Mouse (Mus musculus): ENCODE data around the gene Tmem192. TPM values are rescaled to one million over a fixed set of nuclear protein-coding genes. Genes with fewer than 3 reads are reported as not detected.

The Tmem192 gene
- polyA plus RNA-seq (2014; fragmentation: Nextera tagmentation; extraction: Ambion mirVana), result 17.6 and 21.4 TPM in 2 replicates

DNA sequence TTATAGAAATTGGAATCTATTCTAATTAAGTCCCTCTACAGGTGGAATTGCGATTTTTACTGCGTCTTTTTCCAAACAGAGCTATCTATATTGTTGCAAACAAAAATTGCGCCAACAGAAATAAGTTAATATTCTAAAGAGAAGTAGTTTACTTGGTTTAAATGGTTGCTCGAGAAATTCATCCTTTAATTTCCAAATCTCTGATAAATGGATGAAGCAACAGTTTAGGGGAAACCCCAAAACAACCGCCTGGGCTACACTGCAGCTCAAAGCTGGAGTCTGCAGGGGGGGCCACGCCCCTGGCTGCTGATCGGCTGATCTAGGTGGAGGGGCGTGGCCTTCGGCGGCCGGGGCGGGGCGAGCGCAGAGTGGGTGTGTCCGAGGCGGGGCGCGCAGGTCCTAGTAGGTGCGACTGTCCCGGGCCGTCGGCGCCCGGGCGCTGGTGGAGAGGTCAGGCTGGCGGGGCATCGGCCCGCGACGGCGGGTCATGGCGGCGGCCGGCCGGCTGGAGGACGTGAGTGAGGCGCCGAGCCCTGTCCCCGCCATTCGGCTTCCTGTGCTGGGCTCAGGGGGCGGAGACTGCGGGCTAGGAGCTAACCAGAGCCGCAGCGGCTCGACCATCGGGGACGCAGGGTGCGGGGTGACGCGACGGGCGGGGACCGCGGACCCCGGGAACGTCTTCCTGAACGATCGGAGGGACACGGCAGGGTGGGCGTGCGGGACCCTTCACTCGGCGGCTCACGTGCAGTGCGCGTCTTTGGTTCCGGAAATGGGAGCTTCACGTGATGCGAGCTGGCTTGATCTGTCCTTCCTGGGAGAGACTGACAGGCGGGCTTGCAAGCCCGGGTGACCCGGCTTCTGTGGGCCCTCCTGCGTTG lies at the start of gene Tmem192:
TSS of gene Tmem192 (plus strand) at position 366 of the 878 bp plus-strand sequence.
- no peaks in the 10 kb centered on the region for H3K9me3 ChIP-seq (replicated peaks; ENCODE audit: control insufficient read depth, low read length)
- no peaks in the 10 kb centered on the region for H3K27me3 ChIP-seq (ENCODE audit: control insufficient read depth, insufficient read depth, low read length)
- H3K36me3 ChIP-seq (replicated peaks; ENCODE audit: control insufficient read depth, insufficient read depth, low read depth, low read length), result no peaks in the 10 kb centered on the region
- peak within 1 kb of the TSS; percentile 76 for H3K4me3 ChIP-seq (ENCODE audit: low read depth, low read length)
- peak within 1 kb of the TSS; percentile 60 for H3K9ac ChIP-seq (replicated peaks; ENCODE audit: low read length)
- H3K27ac ChIP-seq (replicated peaks; ENCODE audit: low read depth, low read length), result no peak within 1 kb of the TSS; the same call in 1 of the 2 replicates
- ATAC-seq (replicated peaks; ENCODE audit: insufficient number of reproducible peaks, low FRiP score, low TSS enrichment, low read depth), result peak; percentile 90
- WGBS, result 1% methylated on average over 73 of the region's 73 CpGs
- H3K4me2 ChIP-seq (ENCODE audit: low read depth, low read length), result peak within 1 kb of the TSS; percentile 54
- peak; percentile 87 for DNase-seq (ENCODE audit: low spot score)
- no peaks in the 10 kb centered on the region for H3K4me1 ChIP-seq (ENCODE audit: control insufficient read depth, insufficient read depth, low read length)

DNA sequence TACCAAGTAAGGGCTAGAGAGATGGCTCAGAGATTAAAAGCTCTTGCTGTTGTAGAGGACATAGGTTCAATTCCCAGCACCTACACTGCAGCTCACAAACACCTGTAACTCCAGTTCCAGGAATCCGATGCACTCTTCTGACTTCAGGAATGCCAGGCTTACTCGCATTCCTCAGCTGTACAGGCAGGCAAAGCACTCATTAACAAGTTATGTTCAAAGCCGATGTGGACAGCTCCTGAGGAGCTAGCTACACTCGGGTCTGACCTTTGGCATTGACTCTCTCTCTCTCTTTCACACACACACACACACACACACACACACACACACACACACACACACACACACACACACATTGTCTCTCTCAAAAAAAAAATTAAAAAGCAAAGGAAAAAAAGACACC lies 48.3 kb upstream of the Tmem192 start:
- Histone ChIP-seq H3K27ac (replicated peaks; ENCODE audit: low read depth, low read length) (no peak overlapping the region), H3K4me1 (ENCODE audit: control insufficient read depth, insufficient read depth, low read length) (no peaks in the 10 kb centered on the region), H3K9ac (replicated peaks; ENCODE audit: low read length) (no peak overlapping the region), H3K9me3 (replicated peaks; ENCODE audit: control insufficient read depth, low read length) (no peaks in the 10 kb centered on the region), H3K4me2 (ENCODE audit: low read depth, low read length) (no peak overlapping the region), H3K36me3 (replicated peaks; ENCODE audit: control insufficient read depth, insufficient read depth, low read depth, low read length) (no peaks in the 10 kb centered on the region), H3K27me3 (ENCODE audit: control insufficient read depth, insufficient read depth, low read length) (no peaks in the 10 kb centered on the region), H3K4me3 (ENCODE audit: low read depth, low read length) (no peak overlapping the region)
- DNase-seq (ENCODE audit: low spot score), result peak; percentile 29
- 10% methylated on average over 4 of the region's 4 CpGs for WGBS
- no peak for ATAC-seq (replicated peaks; ENCODE audit: insufficient number of reproducible peaks, low FRiP score, low TSS enrichment, low read depth)

DNA sequence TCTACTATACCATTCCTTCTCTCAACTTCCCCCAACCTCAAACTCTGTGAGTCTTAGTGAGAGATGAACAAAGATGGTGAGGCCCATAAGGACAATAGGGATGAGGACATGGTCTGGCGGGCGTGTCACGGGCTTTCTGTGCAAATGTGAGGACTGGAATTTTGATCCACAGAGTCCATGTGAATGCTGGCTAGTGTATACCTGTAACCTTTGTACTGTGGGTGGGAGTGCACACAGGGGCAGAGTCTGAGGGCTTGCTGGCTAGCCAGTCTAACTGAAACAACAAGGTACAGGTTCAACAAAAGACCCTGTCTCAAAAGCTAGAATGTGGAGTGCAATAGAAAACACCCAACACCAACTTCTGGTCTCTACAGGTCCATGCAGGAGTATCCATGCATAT lies 46.3 kb upstream of the Tmem192 start:
- 92% methylated on average over 3 of the region's 3 CpGs for WGBS
- no peak for DNase-seq (ENCODE audit: low spot score)

DNA sequence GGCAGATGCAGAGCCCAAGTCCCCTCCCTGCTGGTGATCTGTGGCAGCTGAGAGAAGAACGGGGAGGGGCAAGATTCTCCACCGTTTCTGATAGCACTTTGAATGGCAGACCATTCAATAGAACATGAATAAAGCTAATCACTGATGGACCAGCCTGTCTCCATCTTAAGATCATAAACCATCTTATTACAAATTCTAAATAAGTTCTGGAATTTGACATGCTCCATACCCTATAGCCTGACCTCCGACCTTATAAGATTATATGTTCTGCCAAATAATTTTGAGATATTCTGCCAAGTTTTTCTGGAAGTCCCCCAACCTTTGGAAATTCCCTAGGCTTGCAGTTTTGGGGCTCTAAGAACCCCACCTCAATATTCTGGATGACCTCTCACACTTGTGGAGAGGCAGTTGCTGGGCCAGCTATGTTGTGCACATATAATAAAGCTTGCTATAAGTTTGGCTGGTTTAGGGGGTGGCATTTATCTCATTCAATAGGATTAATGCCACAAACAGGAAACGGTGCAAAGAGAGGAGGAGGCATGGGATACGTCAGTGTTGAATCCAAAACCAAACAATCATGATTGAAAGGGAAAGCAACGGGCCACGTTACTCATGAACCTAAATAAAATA lies 45.3 kb upstream of the Tmem192 start:
- 70% methylated on average over 7 of the region's 7 CpGs for WGBS
- no peak overlapping the region for H3K27ac ChIP-seq (replicated peaks; ENCODE audit: low read depth, low read length)

More for the DNA sequence above, 46.3 kb upstream of the Tmem192 start:
- no peak for ATAC-seq (replicated peaks; ENCODE audit: insufficient number of reproducible peaks, low FRiP score, low TSS enrichment, low read depth)
- no peaks in the 10 kb centered on the region for H3K4me1 ChIP-seq (ENCODE audit: control insufficient read depth, insufficient read depth, low read length)
- H3K4me3 ChIP-seq (ENCODE audit: low read depth, low read length), result no peak overlapping the region
- no peaks in the 10 kb centered on the region for H3K27me3 ChIP-seq (ENCODE audit: control insufficient read depth, insufficient read depth, low read length)
- H3K36me3 ChIP-seq (replicated peaks; ENCODE audit: control insufficient read depth, insufficient read depth, low read depth, low read length), result no peaks in the 10 kb centered on the region
- H3K4me2 ChIP-seq (ENCODE audit: low read depth, low read length), result no peak overlapping the region
- H3K9ac ChIP-seq (replicated peaks; ENCODE audit: low read length), result no peak overlapping the region
- H3K27ac ChIP-seq (replicated peaks; ENCODE audit: low read depth, low read length), result no peak overlapping the region
- no peaks in the 10 kb centered on the region for H3K9me3 ChIP-seq (replicated peaks; ENCODE audit: control insufficient read depth, low read length)

DNA sequence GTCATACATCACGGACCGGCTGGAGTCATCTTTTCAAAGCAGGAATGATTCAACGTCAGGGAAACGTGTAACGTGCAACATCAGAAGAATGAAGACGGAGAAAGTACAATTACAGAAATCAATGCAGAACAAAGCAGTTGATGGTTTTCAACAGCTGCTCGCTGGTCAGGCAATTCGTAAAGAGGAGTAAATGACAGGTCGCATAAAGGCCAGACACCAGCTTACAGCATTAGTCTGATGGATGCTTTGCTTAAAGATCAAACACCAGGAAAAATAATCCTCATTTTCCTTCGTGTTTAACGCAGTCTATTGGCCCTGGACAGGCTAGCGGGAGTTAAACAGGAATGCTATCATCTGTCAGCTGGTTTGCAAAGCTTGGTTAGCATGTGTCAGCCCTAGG lies 44.8 kb upstream of the Tmem192 start:
- 69% methylated on average over 12 of the region's 12 CpGs for WGBS
- Histone ChIP-seq H3K4me2 (ENCODE audit: low read depth, low read length) (no peak overlapping the region), H3K9ac (replicated peaks; ENCODE audit: low read length) (no peak overlapping the region), H3K9me3 (replicated peaks; ENCODE audit: control insufficient read depth, low read length) (no peaks in the 10 kb centered on the region), H3K27me3 (ENCODE audit: control insufficient read depth, insufficient read depth, low read length) (no peaks in the 10 kb centered on the region), H3K4me1 (ENCODE audit: control insufficient read depth, insufficient read depth, low read length) (no peaks in the 10 kb centered on the region), H3K36me3 (replicated peaks; ENCODE audit: control insufficient read depth, insufficient read depth, low read depth, low read length) (no peaks in the 10 kb centered on the region), H3K27ac (replicated peaks; ENCODE audit: low read depth, low read length) (no peak overlapping the region), H3K4me3 (ENCODE audit: low read depth, low read length) (no peak overlapping the region)
- no peak for DNase-seq (ENCODE audit: low spot score)
- ATAC-seq (replicated peaks; ENCODE audit: insufficient number of reproducible peaks, low FRiP score, low TSS enrichment, low read depth), result no peak

More for the DNA sequence above, 45.3 kb upstream of the Tmem192 start:
- no peak overlapping the region for H3K4me2 ChIP-seq (ENCODE audit: low read depth, low read length)
- DNase-seq (ENCODE audit: low spot score) (no peak), ATAC-seq (replicated peaks; ENCODE audit: insufficient number of reproducible peaks, low FRiP score, low TSS enrichment, low read depth) (no peak)
- no peaks in the 10 kb centered on the region for H3K9me3 ChIP-seq (replicated peaks; ENCODE audit: control insufficient read depth, low read length)
- H3K4me1 ChIP-seq (ENCODE audit: control insufficient read depth, insufficient read depth, low read length), result no peaks in the 10 kb centered on the region
- H3K9ac ChIP-seq (replicated peaks; ENCODE audit: low read length), result no peak overlapping the region
- H3K36me3 ChIP-seq (replicated peaks; ENCODE audit: control insufficient read depth, insufficient read depth, low read depth, low read length), result no peaks in the 10 kb centered on the region
- no peaks in the 10 kb centered on the region for H3K27me3 ChIP-seq (ENCODE audit: control insufficient read depth, insufficient read depth, low read length)
- no peak overlapping the region for H3K4me3 ChIP-seq (ENCODE audit: low read depth, low read length)

DNA sequence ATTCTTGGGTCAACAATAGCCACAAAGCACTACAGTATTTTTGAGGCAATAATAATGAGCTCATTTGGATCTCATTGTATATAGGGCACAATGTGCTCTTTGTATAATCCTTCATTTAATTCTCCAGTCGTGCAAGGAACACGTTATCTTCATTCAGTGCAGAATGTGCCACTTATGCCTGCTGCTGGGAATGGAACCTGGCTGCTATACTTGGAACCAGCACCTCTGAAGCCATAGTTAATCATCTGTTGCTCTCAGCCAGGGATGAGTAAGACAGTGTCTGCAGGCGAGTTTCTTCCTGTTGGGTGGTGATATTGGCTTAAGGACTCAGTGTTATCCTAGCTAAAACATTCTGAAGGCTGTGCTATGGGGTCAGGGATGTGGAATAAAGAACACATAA lies 43.2 kb upstream of the Tmem192 start:
- 69% methylated on average over 3 of the region's 3 CpGs for WGBS
- no peak overlapping the region for H3K4me3 ChIP-seq (ENCODE audit: low read depth, low read length)
- H3K27ac ChIP-seq (replicated peaks; ENCODE audit: low read depth, low read length), result no peak overlapping the region
- no peak overlapping the region for H3K9ac ChIP-seq (replicated peaks; ENCODE audit: low read length)
- no peaks in the 10 kb centered on the region for H3K27me3 ChIP-seq (ENCODE audit: control insufficient read depth, insufficient read depth, low read length)
- DNase-seq (ENCODE audit: low spot score) (no peak), ATAC-seq (replicated peaks; ENCODE audit: insufficient number of reproducible peaks, low FRiP score, low TSS enrichment, low read depth) (no peak)
- no peaks in the 10 kb centered on the region for H3K4me1 ChIP-seq (ENCODE audit: control insufficient read depth, insufficient read depth, low read length)
- no peaks in the 10 kb centered on the region for H3K36me3 ChIP-seq (replicated peaks; ENCODE audit: control insufficient read depth, insufficient read depth, low read depth, low read length)
- no peaks in the 10 kb centered on the region for H3K9me3 ChIP-seq (replicated peaks; ENCODE audit: control insufficient read depth, low read length)
- H3K4me2 ChIP-seq (ENCODE audit: low read depth, low read length), result no peak overlapping the region

DNA sequence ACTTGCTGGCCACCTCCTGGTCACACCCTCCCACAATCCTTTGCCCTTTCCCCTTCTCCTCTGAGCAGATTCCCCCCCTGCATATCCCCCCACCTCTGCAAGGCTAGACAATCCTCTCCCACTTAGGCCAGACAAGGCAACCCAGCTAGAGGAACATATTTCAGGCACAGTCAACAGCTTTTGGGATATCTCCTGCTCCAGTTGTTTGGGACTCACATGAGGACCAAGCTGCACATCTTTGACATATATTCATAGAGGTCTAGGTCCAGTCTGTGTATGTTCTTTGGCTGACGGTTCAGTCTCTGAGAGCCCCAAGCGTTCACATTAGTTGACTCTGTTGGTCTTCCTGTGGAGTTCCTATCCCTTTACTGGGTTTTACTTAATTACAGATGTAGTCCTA lies 37.0 kb upstream of the Tmem192 start:
- Histone ChIP-seq H3K27ac (replicated peaks; ENCODE audit: low read depth, low read length) (no peak overlapping the region), H3K9me3 (replicated peaks; ENCODE audit: control insufficient read depth, low read length) (no peaks in the 10 kb centered on the region), H3K27me3 (ENCODE audit: control insufficient read depth, insufficient read depth, low read length) (no peaks in the 10 kb centered on the region), H3K4me3 (ENCODE audit: low read depth, low read length) (no peak overlapping the region), H3K4me2 (ENCODE audit: low read depth, low read length) (no peak overlapping the region), H3K4me1 (ENCODE audit: control insufficient read depth, insufficient read depth, low read length) (no peaks in the 10 kb centered on the region), H3K36me3 (replicated peaks; ENCODE audit: control insufficient read depth, insufficient read depth, low read depth, low read length) (no peaks in the 10 kb centered on the region), H3K9ac (replicated peaks; ENCODE audit: low read length) (no peak overlapping the region)
- DNase-seq (ENCODE audit: low spot score) (no peak), ATAC-seq (replicated peaks; ENCODE audit: insufficient number of reproducible peaks, low FRiP score, low TSS enrichment, low read depth) (no peak)
- WGBS, result 89% methylated on average over 2 of the region's 2 CpGs

DNA sequence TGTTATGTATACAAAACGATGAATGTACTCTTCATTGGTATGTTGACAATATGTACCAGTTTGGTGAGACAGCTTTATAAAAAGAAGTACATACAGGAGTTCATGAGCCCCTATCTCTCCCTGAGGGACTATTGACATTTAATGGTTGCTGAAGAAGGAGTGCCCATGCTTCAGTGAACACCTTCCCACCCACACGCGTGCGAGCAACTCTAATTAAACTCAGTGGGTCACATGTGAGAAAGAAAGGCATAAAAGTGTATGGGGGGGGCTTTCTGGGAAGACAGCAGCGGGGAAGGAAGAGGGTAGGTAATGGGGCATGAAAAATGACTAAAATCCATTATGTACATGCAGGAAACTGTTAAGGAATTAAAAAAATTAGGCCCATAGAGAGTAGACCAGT lies 30.2 kb upstream of the Tmem192 start:
- Histone ChIP-seq H3K4me3 (ENCODE audit: low read depth, low read length) (no peak overlapping the region), H3K4me1 (ENCODE audit: control insufficient read depth, insufficient read depth, low read length) (no peaks in the 10 kb centered on the region), H3K4me2 (ENCODE audit: low read depth, low read length) (no peak overlapping the region), H3K27me3 (ENCODE audit: control insufficient read depth, insufficient read depth, low read length) (no peaks in the 10 kb centered on the region), H3K9ac (replicated peaks; ENCODE audit: low read length) (no peak overlapping the region), H3K9me3 (replicated peaks; ENCODE audit: control insufficient read depth, low read length) (no peaks in the 10 kb centered on the region), H3K36me3 (replicated peaks; ENCODE audit: control insufficient read depth, insufficient read depth, low read depth, low read length) (no peaks in the 10 kb centered on the region), H3K27ac (replicated peaks; ENCODE audit: low read depth, low read length) (no peak overlapping the region)
- 87% methylated on average over 5 of the region's 5 CpGs for WGBS
- DNase-seq (ENCODE audit: low spot score) (no peak), ATAC-seq (replicated peaks; ENCODE audit: insufficient number of reproducible peaks, low FRiP score, low TSS enrichment, low read depth) (no peak)

All from embryonic facial prominence, embryonic 11.5 days (tissue).